Mouse (Mus musculus) lung, embryonic 16.5 days (tissue): Measurements from ENCODE around the gene BC048507. TPM values are rescaled to one million over a fixed set of nuclear protein-coding genes. Genes with fewer than 3 reads are reported as not detected.
"Not testable (repeated sequence)": the region's sequence is repeated elsewhere in the genome, so short reads cannot be mapped to it uniquely, and the experiment has no call there.

ENCODE experiments used
- ATAC-seq: fragments of 200-750 bp; cut with Nextera tagmentation; 2 replicates; pipeline ENCODE4 v1.8.0; 2017; ENCODE audit warnings: low read depth, mild to moderate bottlenecking, moderate library complexity
- H3K27ac ChIP-seq: fragments of 300-500 bp; sonication (generic); 2 replicates; pipeline ENCODE4 v1.5.1; 2014; ENCODE audit warnings: mild to moderate bottlenecking, control low read depth, low read length
- H3K27me3 ChIP-seq: fragments of 300-500 bp; sonication (generic); 2 replicates; pipeline ENCODE4 v1.6.1; 2014; ENCODE audit warnings: low read depth, low read length, mixed read lengths; ENCODE audit not compliant: control insufficient read depth, insufficient read depth
- H3K36me3 ChIP-seq: fragments of 300-500 bp; sonication (generic); 2 replicates; pipeline ENCODE4 v1.6.1; 2014; ENCODE audit warnings: low read length; ENCODE audit not compliant: control insufficient read depth, insufficient read depth
- H3K4me1 ChIP-seq: fragments of 300-500 bp; sonication (generic); replicated peaks from 2 replicates; pipeline ENCODE4 v1.6.1; 2014; ENCODE audit warnings: low read length, mixed read lengths; ENCODE audit not compliant: control insufficient read depth, insufficient read depth
- H3K4me2 ChIP-seq: fragments of 300-500 bp; sonication (generic); 2 replicates; pipeline ENCODE4 v1.6.1; 2014; ENCODE audit warnings: low read depth, low read length, control low read depth
- H3K4me3 ChIP-seq: fragments of 300-500 bp; sonication (generic); 2 replicates; pipeline ENCODE4 v1.5.1; 2014; ENCODE audit warnings: mild to moderate bottlenecking, low read length, control low read depth
- H3K9ac ChIP-seq: fragments of 300-500 bp; sonication (generic); 2 replicates; pipeline ENCODE4 v1.6.1; 2014; ENCODE audit warnings: low read length, control low read depth
- H3K9me3 ChIP-seq: fragments of 300-500 bp; sonication (generic); 2 replicates; pipeline ENCODE4 v1.6.1; 2016; ENCODE audit warnings: low read length; ENCODE audit not compliant: control insufficient read depth
- WGBS: fragments of 180-500 bp; shearing (Covaris S2); extraction: QIAGEN DNeasy Blood & Tissue Kit; methylation state at CpG from one replicate; pipeline ENCODE4 v1.1.7; 2014; 5-methylcytosine and 5-hydroxymethylcytosine counted together
- polyA plus RNA-seq: library from polyadenylated mRNA; unstranded; fragments of >200 nt; fragmentation: Nextera tagmentation; extraction: Ambion mirVana; gene quantifications from 2 replicates; pipeline ENCODE4 v1.2.1, GENCODE M21; 2015

The BC048507 gene
- polyA plus RNA-seq, result not detected in 2 replicates

- 74% methylated on average over 11 of the region's 11 CpGs for WGBS
These were observed at the start of gene BC048507 for GRCm38 (mm10) chr13:67863026-67863425. BC048507 (plus strand) TSS chr13:67863326.

GRCm38 (mm10) chr13:67813710-67814660 lies 49.1 kb upstream of the BC048507 start, which contains the start of gene Zfp273:
Zfp273 (plus strand) TSS chr13:67813740.
- Histone ChIP-seq H3K4me2 (peak within 1 kb of the TSS; percentile 88), H3K4me1 (no peaks in the 10 kb centered on the region), H3K27me3 (no peaks in the 10 kb centered on the region), H3K4me3 (peak within 1 kb of the TSS; percentile 79), H3K9ac (peak within 1 kb of the TSS; percentile 79), H3K36me3 (peaks cover 2% of the 10 kb centered on the region; the same call in 1 of the 2 replicates), H3K27ac (peak within 1 kb of the TSS; percentile 90), H3K9me3 (no peaks in the 10 kb centered on the region; the same call in 1 of the 2 replicates)
- ATAC-seq, result peak; percentile 97
- 3% methylated on average over 31 of the region's 31 CpGs for WGBS

More at GRCm38 (mm10) chr13:67863026-67863425, at the start of gene BC048507:
- Histone ChIP-seq H3K4me3 (no peak within 1 kb of the TSS), H3K9me3 (no peaks in the 10 kb centered on the region), H3K4me2 (no peak within 1 kb of the TSS), H3K27ac (no peak within 1 kb of the TSS), H3K27me3 (no peaks in the 10 kb centered on the region), H3K9ac (no peak within 1 kb of the TSS), H3K36me3 (no peaks in the 10 kb centered on the region), H3K4me1 (no peaks in the 10 kb centered on the region)
- no peak for ATAC-seq

- no peak overlapping the region for H3K4me3 ChIP-seq
- H3K9me3 ChIP-seq, result no peaks in the 10 kb centered on the region; the same call in 1 of the 2 replicates
- peaks cover 10% of the 10 kb centered on the region for H3K36me3 ChIP-seq
- no peak overlapping the region for H3K9ac ChIP-seq
- H3K27ac ChIP-seq, result peak overlapping the region; percentile 52
- ATAC-seq, result no peak
- no peaks in the 10 kb centered on the region for H3K4me1 ChIP-seq
- WGBS, result 67% methylated on average over 1 of the region's 1 CpGs
- no peaks in the 10 kb centered on the region for H3K27me3 ChIP-seq
- H3K4me2 ChIP-seq, result no peak overlapping the region
These were observed 44.5 kb upstream of the BC048507 start for GRCm38 (mm10) chr13:67818636-67819035.

DNA sequence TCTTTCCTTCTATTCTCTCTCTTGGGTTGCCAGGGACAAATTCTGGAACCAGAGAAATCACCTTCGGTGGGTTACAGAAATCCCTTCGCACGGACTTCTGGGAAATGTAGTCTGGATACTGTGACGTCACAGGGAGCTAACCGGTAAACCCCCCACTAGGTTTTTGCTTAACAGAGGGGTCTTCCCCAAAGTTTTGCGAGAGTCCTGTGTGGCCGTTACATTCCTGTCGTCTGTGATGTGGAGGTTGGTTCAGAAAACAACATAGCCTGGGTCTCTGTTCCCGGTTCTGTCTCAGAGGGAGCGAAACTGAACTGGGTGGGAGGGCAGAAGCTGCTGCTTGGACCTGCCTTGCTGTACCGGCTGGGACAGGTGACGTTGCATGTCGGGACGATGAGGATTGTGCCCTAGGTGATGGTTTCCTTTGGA lies 32.2 kb upstream of the BC048507 start, which contains the start of gene Gm10037:
TSS of gene Gm10037 (plus strand) at position 196 of the 426 bp plus-strand sequence.
- ATAC-seq, result peak; percentile 85
- H3K27ac ChIP-seq, result no peak within 1 kb of the TSS
- H3K9me3 ChIP-seq, result 0 out of 2 replicates have a peak, but pooled peaks cover 3% of the 10 kb centered on the region
- H3K27me3 ChIP-seq, result no peaks in the 10 kb centered on the region
- peaks cover 7% of the 10 kb centered on the region for H3K36me3 ChIP-seq
- H3K4me2 ChIP-seq, result peak within 1 kb of the TSS; percentile 72
- H3K9ac ChIP-seq, result peak within 1 kb of the TSS; percentile 74
- 5% methylated on average over 14 of the region's 14 CpGs for WGBS
- H3K4me3 ChIP-seq, result peak within 1 kb of the TSS; percentile 70
- no peaks in the 10 kb centered on the region for H3K4me1 ChIP-seq

DNA sequence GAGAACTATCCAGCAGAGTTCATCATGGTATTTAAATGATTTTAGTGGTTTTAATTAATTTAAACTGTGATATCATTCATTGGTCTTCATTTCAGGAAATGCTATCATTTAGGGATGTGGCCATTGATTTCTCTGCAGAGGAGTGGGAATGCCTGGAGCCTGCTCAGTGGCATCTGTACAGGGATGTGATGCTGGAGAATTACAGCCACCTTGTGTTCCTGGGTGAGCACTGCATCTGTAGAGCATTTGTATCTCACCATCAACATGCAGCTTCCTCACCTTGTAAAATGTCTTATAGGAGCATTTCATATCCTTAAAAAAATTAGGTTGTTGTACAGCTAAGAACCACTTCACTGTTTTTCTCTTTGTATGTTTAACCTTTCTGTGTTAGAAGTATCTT lies 30.0 kb upstream of the BC048507 start:
- not testable (repeated sequence) for H3K36me3 ChIP-seq, H3K4me3 ChIP-seq, H3K9ac ChIP-seq, H3K4me2 ChIP-seq, H3K9me3 ChIP-seq, H3K27me3 ChIP-seq, H3K27ac ChIP-seq, ATAC-seq, H3K4me1 ChIP-seq

DNA sequence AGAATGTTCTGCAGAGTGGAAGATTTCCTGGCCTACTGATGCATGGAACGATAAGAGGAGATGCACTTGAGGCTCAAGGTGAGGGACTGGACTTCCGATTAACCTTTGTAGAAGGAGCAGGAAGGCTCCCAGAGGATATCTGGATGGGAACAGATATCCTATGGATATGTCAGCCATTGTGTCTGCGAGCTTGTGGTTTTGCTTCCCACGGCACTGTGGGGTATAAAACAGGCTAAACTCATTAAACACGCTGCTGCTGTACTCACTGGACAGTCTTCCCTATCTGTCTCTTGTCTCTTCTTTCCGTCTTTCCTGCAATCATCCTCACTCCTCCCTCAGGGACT lies 19.4 kb upstream of the BC048507 start:
- peak overlapping the region; percentile 63 for H3K4me2 ChIP-seq
- H3K9ac ChIP-seq, result peak overlapping the region; percentile 27
- H3K4me1 ChIP-seq, result no peaks in the 10 kb centered on the region
- H3K27me3 ChIP-seq, result no peaks in the 10 kb centered on the region
- WGBS, result 38% methylated on average over 6 of the region's 6 CpGs
- H3K36me3 ChIP-seq, result no peaks in the 10 kb centered on the region
- no peaks in the 10 kb centered on the region for H3K9me3 ChIP-seq
- no peak overlapping the region for H3K27ac ChIP-seq
- H3K4me3 ChIP-seq, result peak overlapping the region; percentile 46
- ATAC-seq, result 0 out of 2 replicates have a peak, but pooled peaks have one; percentile 5

DNA sequence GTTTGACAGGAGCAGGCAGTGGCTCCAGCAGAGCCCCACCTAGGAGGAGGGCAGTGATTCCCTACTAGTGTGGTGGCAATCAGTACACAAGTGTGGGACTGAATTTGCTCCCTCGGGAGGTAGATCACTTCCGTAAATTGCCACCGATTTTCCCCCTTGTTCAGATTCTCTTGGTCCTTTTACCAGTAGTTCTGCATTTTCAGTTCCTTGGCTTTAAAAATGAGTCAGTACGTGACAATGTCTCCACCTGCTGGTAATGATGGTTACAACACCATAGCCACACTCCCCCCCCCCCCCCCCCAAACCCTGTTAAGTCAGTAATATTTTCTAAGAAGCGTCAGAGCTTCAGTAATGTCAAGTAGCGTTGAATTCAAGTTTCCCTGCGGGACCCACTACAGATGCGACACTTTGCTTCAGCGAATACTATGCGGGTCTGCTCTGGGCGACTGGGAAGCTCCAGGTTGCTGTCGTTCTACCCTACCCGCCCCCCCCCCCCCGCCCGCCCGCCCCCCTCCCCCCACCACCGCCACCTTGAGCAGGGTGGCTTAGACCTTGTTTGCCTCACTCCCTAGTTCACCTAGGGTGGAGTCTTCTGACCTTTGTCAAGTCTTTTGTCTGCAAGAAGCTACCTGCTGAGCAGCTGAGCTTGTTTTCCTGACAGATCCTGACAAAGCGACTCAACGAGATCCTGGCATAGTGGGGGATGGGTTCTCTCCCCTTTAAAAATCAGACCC lies 18.8 kb upstream of the BC048507 start:
- ATAC-seq, result peak; percentile 49
- 2% methylated on average over 10 of the region's 19 CpGs for WGBS
- Histone ChIP-seq H3K27ac (no peak overlapping the region), H3K9me3 (no peaks in the 10 kb centered on the region), H3K4me1 (no peaks in the 10 kb centered on the region), H3K36me3 (no peaks in the 10 kb centered on the region), H3K9ac (peak overlapping the region; percentile 53), H3K4me3 (peak overlapping the region; percentile 46), H3K27me3 (no peaks in the 10 kb centered on the region), H3K4me2 (peak overlapping the region; percentile 63)

GRCm38 (mm10) chr13:67844853-67845194 lies 18.3 kb upstream of the BC048507 start:
- Histone ChIP-seq H3K4me2 (peak overlapping the region; percentile 63), H3K9ac (peak overlapping the region; percentile 53), H3K4me3 (peak overlapping the region; percentile 46), H3K4me1 (no peaks in the 10 kb centered on the region), H3K9me3 (no peaks in the 10 kb centered on the region), H3K27me3 (no peaks in the 10 kb centered on the region), H3K27ac (no peak overlapping the region), H3K36me3 (no peaks in the 10 kb centered on the region)
- WGBS, result 23% methylated on average over 8 of the region's 8 CpGs
- no peak for ATAC-seq

- Histone ChIP-seq H3K27ac (no peak overlapping the region), H3K4me2 (no peak overlapping the region), H3K9me3 (no peaks in the 10 kb centered on the region), H3K36me3 (no peaks in the 10 kb centered on the region), H3K9ac (no peak overlapping the region), H3K4me3 (no peak overlapping the region), H3K27me3 (no peaks in the 10 kb centered on the region), H3K4me1 (no peaks in the 10 kb centered on the region)
- no peak for ATAC-seq
- WGBS, result 67% methylated on average over 3 of the region's 3 CpGs
These were observed 12.8 kb upstream of the BC048507 start for GRCm38 (mm10) chr13:67850361-67850760.
